Mouse (Mus musculus): ENCODE results near the gene Ints13. TPM values are rescaled to one million over a fixed set of nuclear protein-coding genes. Genes with fewer than 3 reads are reported as not detected.

The Ints13 gene
- 45.3 TPM for polyA plus RNA-seq (2014; fragmentation: Illumina TruSeq; extraction: RNeasy Lipid Tissue Mini Kit (QIAGEN cat#74804); ENCODE audit: low read depth, low replicate concordance)

DNA sequence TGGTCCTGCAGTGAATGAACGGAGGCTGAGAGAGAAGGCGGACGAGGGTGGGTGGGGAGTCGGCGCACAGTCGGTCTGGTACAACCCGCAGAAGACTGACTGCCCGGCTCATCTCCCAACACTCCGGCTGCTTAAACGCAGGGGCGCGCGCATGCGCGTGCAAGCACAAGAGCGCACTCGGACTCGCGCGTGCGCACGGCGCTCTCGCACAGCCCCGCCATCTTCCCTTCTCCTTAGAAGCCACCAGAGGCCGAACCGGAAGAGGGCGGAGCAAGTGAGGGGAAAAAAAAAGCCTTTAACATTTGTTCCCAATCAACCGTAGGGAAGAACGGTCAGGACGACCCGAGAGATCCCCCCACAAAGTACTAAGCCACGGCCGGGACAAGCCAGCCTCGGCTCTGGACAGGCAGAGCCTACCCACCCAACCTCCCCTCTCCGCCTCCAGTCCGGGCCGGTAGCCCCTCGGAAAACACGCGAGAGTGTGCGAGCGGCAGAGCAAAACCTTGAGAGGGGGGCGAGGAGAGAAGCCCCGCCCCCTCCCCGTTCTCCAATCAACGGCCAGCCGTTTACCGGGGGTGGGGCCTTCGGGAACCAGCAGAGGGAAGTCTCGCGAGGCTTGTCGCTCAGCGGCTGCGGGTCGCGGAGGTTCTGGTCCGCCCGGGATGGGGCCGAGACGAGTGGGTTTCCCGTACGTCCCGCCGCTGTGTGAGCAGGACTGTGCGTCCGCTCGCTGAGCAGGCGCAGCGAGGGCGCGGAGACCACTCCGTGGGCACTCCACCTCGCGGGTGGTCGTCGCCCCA, at the start of gene Ints13:
Gene Ints13, minus strand, starts transcription at position 526 of the 800 bp plus-strand sequence.

DNA sequence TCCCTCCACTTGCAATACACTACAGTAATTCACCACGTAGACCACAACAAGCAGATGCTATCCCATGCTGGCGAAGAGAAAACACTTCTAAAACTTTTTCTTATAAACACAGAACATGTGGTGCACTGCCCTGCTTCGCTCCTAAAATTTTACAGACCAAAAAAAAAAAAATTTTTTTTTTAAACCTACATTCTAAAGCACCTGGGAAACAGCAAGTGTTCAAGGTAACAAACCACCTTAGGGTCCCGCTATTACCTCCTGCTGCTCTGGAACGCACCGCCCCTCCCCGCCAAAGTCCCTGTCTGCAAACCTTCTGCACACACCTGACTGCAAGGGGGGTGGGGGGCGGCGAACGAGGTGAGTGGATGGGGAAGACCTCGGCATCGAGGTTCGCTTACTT, 732 bp downstream of the Ints13 start, which contains the start of gene Fgfr1op2:
Gene Fgfr1op2, plus strand, starts transcription at position 301 of the 400 bp plus-strand sequence.

DNA sequence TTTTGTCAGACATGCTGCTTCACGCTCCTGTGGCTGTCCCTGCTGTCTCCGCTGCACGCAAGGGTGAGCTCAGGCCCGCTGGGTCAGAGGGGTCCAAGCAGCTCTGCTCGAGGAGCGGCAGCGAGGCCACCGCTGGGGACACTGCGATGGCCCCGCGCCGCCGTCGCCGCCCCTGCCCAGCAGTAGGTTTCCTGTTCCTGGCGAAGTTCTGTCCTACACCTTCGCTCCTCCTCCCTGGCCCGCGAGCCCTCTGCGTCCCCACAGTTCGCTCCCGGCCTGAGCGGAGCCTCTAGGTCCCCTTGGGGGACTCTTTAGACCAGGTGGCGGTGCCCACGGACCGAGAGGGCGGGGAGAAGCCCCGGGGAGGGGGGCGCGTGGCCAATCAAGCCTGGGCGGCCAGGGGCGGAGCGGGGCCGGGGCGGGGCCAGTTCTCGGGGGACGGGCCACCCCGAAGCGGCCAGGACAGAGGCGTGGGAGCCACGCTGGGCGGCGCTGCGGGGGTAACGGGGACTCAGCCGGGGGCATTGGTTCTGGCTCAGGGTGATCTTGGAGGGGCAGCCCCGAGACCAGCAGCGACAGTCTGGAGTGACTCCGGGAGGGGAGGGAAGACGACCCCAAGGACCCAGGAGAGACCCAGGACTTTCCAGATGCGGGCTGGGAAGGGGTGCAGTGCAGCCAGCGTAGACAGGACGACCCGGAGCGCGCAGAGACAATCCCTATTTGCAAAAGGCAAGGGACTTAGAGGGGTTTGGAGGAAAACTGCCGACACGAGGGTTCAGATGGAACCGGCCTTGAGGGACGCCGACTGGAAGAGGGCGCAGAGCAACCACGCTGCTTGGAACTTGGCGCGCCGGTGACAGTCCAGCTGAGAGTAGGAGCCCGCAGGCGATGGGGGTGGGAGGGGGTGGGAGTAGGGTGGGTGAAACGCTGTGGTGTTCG, 75.5 kb downstream of the Ints13 start, which contains the start of gene Itpr2:
Gene Itpr2, minus strand, starts transcription at position 358 of the 939 bp plus-strand sequence.

Other genes starting within 250 kb of the Ints13 start
- 13.0 TPM for gene Itpr2, start 75.6 kb downstream of the Ints13 start, polyA plus RNA-seq (2014; fragmentation: Illumina TruSeq; extraction: RNeasy Lipid Tissue Mini Kit (QIAGEN cat#74804); ENCODE audit: low read depth, low replicate concordance)
- 94.1 TPM for gene Fgfr1op2, start 632 bp downstream of the Ints13 start, polyA plus RNA-seq (2014; fragmentation: Illumina TruSeq; extraction: RNeasy Lipid Tissue Mini Kit (QIAGEN cat#74804); ENCODE audit: low read depth, low replicate concordance)
- gene Med21, start 64.7 kb upstream of the Ints13 start, polyA plus RNA-seq (2014; fragmentation: Illumina TruSeq; extraction: RNeasy Lipid Tissue Mini Kit (QIAGEN cat#74804); ENCODE audit: low read depth, low replicate concordance): 53.3 TPM
- gene Tm7sf3, start 65.0 kb upstream of the Ints13 start, polyA plus RNA-seq (2014; fragmentation: Illumina TruSeq; extraction: RNeasy Lipid Tissue Mini Kit (QIAGEN cat#74804); ENCODE audit: low read depth, low replicate concordance): 57.4 TPM
- 10.4 TPM for gene Stk38l, start 147.2 kb upstream of the Ints13 start, polyA plus RNA-seq (2014; fragmentation: Illumina TruSeq; extraction: RNeasy Lipid Tissue Mini Kit (QIAGEN cat#74804); ENCODE audit: low read depth, low replicate concordance)
- gene Arntl2, start 218.2 kb upstream of the Ints13 start, polyA plus RNA-seq (2014; fragmentation: Illumina TruSeq; extraction: RNeasy Lipid Tissue Mini Kit (QIAGEN cat#74804); ENCODE audit: low read depth, low replicate concordance): 2.4 TPM

Measured in adipose tissue, adult 10 weeks (tissue).